ENCODE assay signal across 16 mouse cellular contexts in genomic region chr5:67931623-67932022, GRCm38 (mm10). TPM values are rescaled to one million over a fixed set of nuclear protein-coding genes. Genes with fewer than 3 reads are reported as not detected.
DNase-seq lines count a peak whose midpoint lies in the region; ATAC-seq and TF ChIP-seq lines count a peak whose summit lies in the region.
"Had no signal": no experiment of that assay in that cellular context is flagged by ENCODE, and none has a peak within 500 bp of the region (broad histone marks: within the 10 kb centered on the region; RNA-seq: fewer than 3 reads in every experiment).

No protein-coding gene starts in this region.

- no peaks in the 10 kb centered on the region for H3K79me2 ChIP-seq in MEL (ENCODE audit: control insufficient read depth, insufficient read depth, low read length, poor library complexity)

- H3K9ac ChIP-seq in MEL (ENCODE audit: control insufficient read depth, low read depth, low read length, poor library complexity, severe bottlenecking): no peak overlapping the region
- H3K9ac ChIP-seq in liver, embryonic 11.5 days (ENCODE audit: low read depth, low read length): no peak overlapping the region
- H3K9ac ChIP-seq: limb, embryonic 15.5 days had no signal

- ATAC-seq in liver, embryonic 11.5 days (replicated peaks; ENCODE audit: low FRiP score): peak; percentile 81
- ATAC-seq: forebrain, embryonic 16.5 days had no signal

- peaks cover 0 to 7% of the 10 kb centered on the region in 2 experiments; a peak in 2 of 4 replicates for H3K36me3 ChIP-seq in MEL (ENCODE audit: control insufficient read depth in 1 of 2, insufficient read depth in 2 of 2, low read length in 2 of 2)
- H3K36me3 ChIP-seq in liver, embryonic 11.5 days (ENCODE audit: control insufficient read depth, insufficient read depth, low read length): no peaks in the 10 kb centered on the region
- H3K36me3 ChIP-seq: hindbrain, embryonic 10.5 days; limb, embryonic 15.5 days had no signal

- TF ChIP-seq POLR2A in MEL (IDR thresholded peaks at IDR 0.05; ENCODE audit: control insufficient read depth in 1 of 2, insufficient read depth in 1 of 2, low read depth in 1 of 2, low read length in 2 of 2, poor library complexity in 1 of 2): no peak

- no peak for TF ChIP-seq RAD21 in MEL (IDR thresholded peaks at IDR 0.05; ENCODE audit: low read depth, low read length)

- H3K27ac ChIP-seq in MEL (ENCODE audit: control insufficient read depth, low read depth, low read length): peak overlapping the region; percentile 57
- H3K27ac ChIP-seq in liver, embryonic 11.5 days (ENCODE audit: low read depth, low read length): peak overlapping the region; percentile 38; the same call in 1 of the 2 replicates
- H3K27ac ChIP-seq: hindbrain, embryonic 10.5 days; limb, embryonic 15.5 days had no signal

- H3K27me3 ChIP-seq in MEL (ENCODE audit: control insufficient read depth in 1 of 2, insufficient read depth in 2 of 2, low read length in 2 of 2): no peaks in the 10 kb centered on the region
- no peaks in the 10 kb centered on the region for H3K27me3 ChIP-seq in liver, embryonic 11.5 days (replicated peaks; ENCODE audit: control insufficient read depth, insufficient read depth, low read length)
- H3K27me3 ChIP-seq: limb, embryonic 15.5 days had no signal

- no peaks in the 10 kb centered on the region for H3K9me3 ChIP-seq in MEL (replicated peaks; ENCODE audit: insufficient read depth, low read length)
- H3K9me3 ChIP-seq in liver, embryonic 11.5 days (ENCODE audit: control insufficient read depth, low read length): no peaks in the 10 kb centered on the region
- H3K9me3 ChIP-seq: hindbrain, embryonic 10.5 days; limb, embryonic 15.5 days had no signal

- peak; percentile 90 for TF ChIP-seq EP300 in MEL (IDR thresholded peaks at IDR 0.05; ENCODE audit: low read depth in 1 of 2, low read length in 2 of 2)

- H3K4me3 ChIP-seq in MEL (ENCODE audit: control insufficient read depth in 1 of 2, insufficient read depth in 1 of 2, low read depth in 2 of 2, low read length in 2 of 2): peak overlapping the region; percentile 35 to 38; a peak in 3 of 4 replicates
- no peak overlapping the region for H3K4me3 ChIP-seq in liver, embryonic 11.5 days (ENCODE audit: low read depth, low read length)
- H3K4me3 ChIP-seq: hindbrain, embryonic 10.5 days; limb, embryonic 15.5 days had no signal

- DNase-seq in MEL (ENCODE audit: low read depth, low spot score): peak; percentile 77
- DNase-seq in c-Kit-positive CD71-negative TER-119-negative erythroid progenitor cells, embryonic 14.5 days (ENCODE audit: low read depth): peak; percentile 5
- no peak for DNase-seq in liver, embryonic 11.5 days (ENCODE audit: low spot score)
- DNase-seq in lung, postnatal 36 days: peak; percentile 71
- DNase-seq in frontal cortex, postnatal 10 days (ENCODE audit: low spot score in 2 of 2): no peak
- no peak for DNase-seq in yolk sac, embryonic 10.5 days (ENCODE audit: low spot score)
- DNase-seq in thymus, postnatal 10 days (ENCODE audit: low spot score in 2 of 2): no peak
- DNase-seq: cerebellum, postnatal 36 days; right cerebral cortex, postnatal 25 days had no signal

- WGBS in liver, embryonic 11.5 days: 14% methylated on average over 2 of the region's 2 CpGs

- peak overlapping the region; percentile 27 for H3K4me2 ChIP-seq in liver, embryonic 11.5 days
- H3K4me2 ChIP-seq: limb, embryonic 15.5 days had no signal

- no peak for TF ChIP-seq CTCF in MEL (IDR thresholded peaks at IDR 0.05 in 2 of 3, conservative IDR thresholded peaks at IDR 0.05 in 1 of 3; ENCODE audit: control insufficient read depth in 1 of 3, insufficient read depth in 1 of 3, low read depth in 2 of 3, low read length in 3 of 3, poor library complexity in 1 of 3, severe bottlenecking in 1 of 3)

- peaks cover 3 to 18% of the 10 kb centered on the region in 2 experiments; a peak in 2 of 4 replicates for H3K4me1 ChIP-seq in MEL (ENCODE audit: control insufficient read depth in 1 of 2, insufficient read depth in 2 of 2, low read length in 2 of 2)
- H3K4me1 ChIP-seq in liver, embryonic 11.5 days (replicated peaks; ENCODE audit: control insufficient read depth, insufficient read depth, low read length): peaks cover 11% of the 10 kb centered on the region
- H3K4me1 ChIP-seq: hindbrain, embryonic 10.5 days; limb, embryonic 15.5 days had no signal

TF ChIP-seq in MEL, 35 proteins besides CTCF, POLR2A, EP300 and RAD21:
- TF ChIP-seq SIN3A (IDR thresholded peaks at IDR 0.05; ENCODE audit: low read length) (peak; percentile 56; the same call in 1 of the 2 replicates), GATA1 (IDR thresholded peaks at IDR 0.05; ENCODE audit: low read depth, low read length) (peak; percentile 76), NRF1 (IDR thresholded peaks at IDR 0.05; ENCODE audit: insufficient read depth, low read depth, low read length, poor library complexity, severe bottlenecking) (no peak), ELF1 (IDR thresholded peaks at IDR 0.05; ENCODE audit: low read depth, low read length) (no peak), MYC (IDR thresholded peaks at IDR 0.05; ENCODE audit: low read depth, low read length) (peak; percentile 48; the same call in 1 of the 2 replicates), TAL1 (IDR thresholded peaks at IDR 0.05; ENCODE audit: low read length) (peak; percentile 77), RCOR1 (IDR thresholded peaks at IDR 0.05; ENCODE audit: low read depth, low read length) (peak; percentile 57; the same call in 1 of the 2 replicates), ETS1 (IDR thresholded peaks at IDR 0.05; ENCODE audit: low read depth, low read length) (peak; percentile 66), BHLHE40 (IDR thresholded peaks at IDR 0.05; ENCODE audit: borderline replicate concordance, low read depth, low read length) (no peak), TBP (IDR thresholded peaks at IDR 0.05; ENCODE audit: low read depth, low read length) (0 out of 2 replicates have a peak, but pooled peaks have one; percentile 26), TCF12 (IDR thresholded peaks at IDR 0.05; ENCODE audit: low read depth, low read length) (peak; percentile 89), MAZ (IDR thresholded peaks at IDR 0.05; ENCODE audit: low read depth, low read length) (no peak), MEF2A (IDR thresholded peaks at IDR 0.05; ENCODE audit: extremely low read depth, insufficient replicate concordance, low read depth, low read length, poor library complexity, severe bottlenecking) (no peak)

RNA-seq across cellular contexts. Expression of gene Gm5108, which starts 9.8 kb away (rescaled TPM):
- not detected in 2 replicates for total RNA-seq in MEL (2012; rRNA removed)
- polyA plus RNA-seq in MEL (2012; ENCODE audit: insufficient read depth in 1 of 2, insufficient read length in 2 of 2, low read depth in 1 of 2, low replicate concordance in 2 of 2, missing spikeins in 1 of 2): not detected
- polyA plus RNA-seq in liver, embryonic 11.5 days (2014; fragmentation: Nextera tagmentation; extraction: Ambion mirVana): not detected in 2 replicates
- total RNA-seq: heart, adult 18-20 months; midbrain, postnatal 0 days; neutrophil, adult 5-6 weeks had no signal
- polyA plus RNA-seq: forebrain, embryonic 16.5 days; hindbrain, embryonic 10.5 days; kidney, embryonic 14.5 days; limb, embryonic 15.5 days; midbrain, postnatal 0 days had no signal

RNA-seq across cellular contexts. Expression of gene Gm21905, which starts 14.6 kb away (rescaled TPM):
- not detected in 2 replicates for total RNA-seq in MEL (2012; rRNA removed)
- polyA plus RNA-seq in MEL (2012; ENCODE audit: insufficient read depth in 1 of 2, insufficient read length in 2 of 2, low read depth in 1 of 2, low replicate concordance in 2 of 2, missing spikeins in 1 of 2): not detected
- not detected in 2 replicates for polyA plus RNA-seq in liver, embryonic 11.5 days (2014; fragmentation: Nextera tagmentation; extraction: Ambion mirVana)
- total RNA-seq: heart, adult 18-20 months; midbrain, postnatal 0 days; neutrophil, adult 5-6 weeks had no signal
- polyA plus RNA-seq: forebrain, embryonic 16.5 days; hindbrain, embryonic 10.5 days; kidney, embryonic 14.5 days; limb, embryonic 15.5 days; midbrain, postnatal 0 days had no signal

Comparison
In these comparisons a context has a peak if more than half of its experiments do, and no peak if none do; other contexts are left out.
1. DNase-seq: peak in MEL (single experiment), c-Kit-positive CD71-negative TER-119-negative erythroid progenitor cells, embryonic 14.5 days (single experiment) and lung, postnatal 36 days (single experiment); none in liver, embryonic 11.5 days (single experiment), frontal cortex, postnatal 10 days (0 of 2), yolk sac, embryonic 10.5 days (single experiment) and thymus, postnatal 10 days (0 of 2).